Mouse (Mus musculus) kidney, embryonic 15.5 days (tissue): Measurements from ENCODE around the gene Negr1. TPM values are rescaled to one million over a fixed set of nuclear protein-coding genes. Genes with fewer than 3 reads are reported as not detected.
A peak's percentile ranks its signal among the peaks of the same experiment; 100 is the strongest.

Source experiments
- ATAC-seq: fragments of 200-750 bp; cut with Nextera tagmentation; replicated peaks from 2 replicates; pipeline ENCODE4 v1.8.0; 2017; ENCODE audit warnings: moderate TSS enrichment; ENCODE audit not compliant: low FRiP score
- H3K27ac ChIP-seq: fragments of 300-500 bp; sonication (generic); 2 replicates; pipeline ENCODE4 v1.5.1; 2015; ENCODE audit warnings: mild to moderate bottlenecking, inconsistent platforms
- H3K27me3 ChIP-seq: fragments of 300-500 bp; sonication (generic); 2 replicates; pipeline ENCODE4 v1.6.1; 2015; ENCODE audit warnings: inconsistent platforms
- H3K36me3 ChIP-seq: fragments of 300-500 bp; sonication (generic); 2 replicates; pipeline ENCODE4 v1.6.1; 2015; ENCODE audit warnings: inconsistent platforms
- H3K4me1 ChIP-seq: fragments of 300-500 bp; sonication (generic); 2 replicates; pipeline ENCODE4 v1.6.1; 2015; ENCODE audit warnings: inconsistent platforms
- H3K4me2 ChIP-seq: fragments of 300-500 bp; sonication (generic); 2 replicates; pipeline ENCODE4 v1.6.1; 2015; ENCODE audit warnings: moderate library complexity, mild to moderate bottlenecking, inconsistent platforms
- H3K4me3 ChIP-seq: fragments of 300-500 bp; sonication (generic); replicated peaks from 2 replicates; pipeline ENCODE4 v1.5.1; 2015; ENCODE audit warnings: mild to moderate bottlenecking, inconsistent platforms
- H3K9ac ChIP-seq: fragments of 300-500 bp; sonication (generic); 2 replicates; pipeline ENCODE4 v1.6.1; 2015; ENCODE audit warnings: mild to moderate bottlenecking, inconsistent platforms
- H3K9me3 ChIP-seq: fragments of 300-500 bp; sonication (generic); replicated peaks from 2 replicates; pipeline ENCODE4 v1.6.1; 2016; ENCODE audit warnings: inconsistent platforms
- WGBS: fragments of 180-500 bp; shearing (Covaris S2); methylation state at CpG from one replicate; pipeline ENCODE4 v1.1.7; 2015; ENCODE audit warnings: mixed read lengths; 5-methylcytosine and 5-hydroxymethylcytosine counted together
- polyA plus RNA-seq: library from polyadenylated mRNA; unstranded; fragments of >200 nt; fragmentation: Nextera tagmentation; extraction: Ambion mirVana; gene quantifications from 2 replicates; pipeline ENCODE4 v1.2.1, GENCODE M21; 2015

The Negr1 gene
- polyA plus RNA-seq, 1 experiment from 2014 or later = 11.2 TPM

DNA sequence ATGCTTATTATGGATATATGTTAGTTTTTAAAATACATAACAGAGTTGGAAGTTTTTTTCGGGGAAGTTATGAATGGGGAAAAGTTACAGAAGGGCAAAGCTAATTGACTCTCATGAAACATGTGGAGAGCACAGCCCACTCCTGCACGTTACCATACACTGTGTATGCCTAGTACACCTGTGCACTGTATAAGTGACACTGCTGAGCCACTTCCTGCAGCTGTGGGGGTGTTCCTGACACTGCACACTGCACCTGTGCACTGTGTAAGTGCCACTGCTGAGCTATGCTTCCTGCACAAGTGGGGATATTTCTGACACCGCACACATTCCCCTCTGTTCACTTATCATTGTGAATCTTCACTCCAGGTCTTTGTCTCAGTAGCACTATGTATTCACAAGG lies 261.4 kb downstream of the Negr1 start:
- no peaks in the 10 kb centered on the region for H3K27me3 ChIP-seq
- peaks cover 1% of the 10 kb centered on the region; the same call in 1 of the 2 replicates for H3K4me1 ChIP-seq
- H3K36me3 ChIP-seq = no peaks in the 10 kb centered on the region
- H3K9ac ChIP-seq = no peak overlapping the region
- no peak overlapping the region for H3K27ac ChIP-seq
- ATAC-seq = no peak
- H3K4me3 ChIP-seq = no peak overlapping the region
- H3K4me2 ChIP-seq = no peak overlapping the region
- no peaks in the 10 kb centered on the region for H3K9me3 ChIP-seq
- whole genome bisulfite sequencing = 75% methylated on average over 3 of the region's 3 CpGs

- Histone ChIP-seq H3K36me3 (no peaks in the 10 kb centered on the region), H3K9ac (no peak overlapping the region), H3K4me1 (no peaks in the 10 kb centered on the region), H3K27ac (no peak overlapping the region), H3K27me3 (no peaks in the 10 kb centered on the region), H3K4me3 (no peak overlapping the region), H3K4me2 (no peak overlapping the region), H3K9me3 (no peaks in the 10 kb centered on the region)
- no peak for ATAC-seq
- 61% methylated on average over 3 of the region's 3 CpGs for WGBS
These were observed 272.3 kb downstream of the Negr1 start for GRCm38 (mm10) chr3:156833920-156834319.

DNA sequence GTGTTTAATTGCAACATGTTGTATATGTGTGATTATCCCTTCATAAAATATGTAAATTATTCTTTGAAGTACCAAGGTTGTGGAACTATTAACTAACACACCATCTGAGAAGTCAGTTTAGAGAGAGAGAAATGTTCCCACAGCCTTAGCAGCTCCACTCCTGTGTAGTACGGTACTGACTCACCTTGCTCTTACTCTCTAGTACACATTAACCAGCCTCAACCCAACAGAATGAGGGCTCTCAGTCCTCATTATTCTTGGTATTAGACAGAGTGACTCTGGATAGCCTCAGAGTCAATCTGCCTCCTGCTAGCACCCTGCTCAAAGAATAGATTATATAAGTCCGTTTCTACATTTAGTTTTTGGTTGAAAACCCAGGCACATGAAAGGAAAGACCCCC lies 277.0 kb downstream of the Negr1 start:
- no peaks in the 10 kb centered on the region for H3K27me3 ChIP-seq
- no peaks in the 10 kb centered on the region for H3K9me3 ChIP-seq
- no peak overlapping the region for H3K27ac ChIP-seq
- no peak overlapping the region for H3K9ac ChIP-seq
- no peaks in the 10 kb centered on the region for H3K36me3 ChIP-seq
- WGBS = 71% methylated on average over 2 of the region's 2 CpGs
- peak; percentile 93 for ATAC-seq
- no peaks in the 10 kb centered on the region for H3K4me1 ChIP-seq
- H3K4me2 ChIP-seq = no peak overlapping the region
- H3K4me3 ChIP-seq = no peak overlapping the region

DNA sequence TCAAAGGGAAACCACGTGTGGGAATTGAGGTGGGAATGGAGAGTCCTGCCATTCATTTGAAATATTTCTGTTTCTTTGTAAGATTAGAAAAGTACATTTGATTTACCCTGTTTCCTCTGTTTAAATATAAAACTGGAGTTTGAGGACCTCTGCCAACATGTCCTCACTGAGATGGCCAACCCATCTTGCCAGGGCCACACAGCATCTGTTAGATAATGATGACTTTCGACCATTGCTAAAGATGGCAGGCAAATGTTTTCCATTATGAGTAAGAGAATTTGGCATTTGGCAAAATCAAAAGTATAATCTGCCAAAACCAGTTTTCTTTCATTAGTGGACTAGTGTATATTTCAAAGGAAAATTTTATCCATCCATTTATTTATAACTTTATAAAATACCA lies 286.8 kb downstream of the Negr1 start:
- Histone ChIP-seq H3K4me2 (no peak overlapping the region), H3K27ac (no peak overlapping the region), H3K9me3 (no peaks in the 10 kb centered on the region), H3K4me1 (no peaks in the 10 kb centered on the region), H3K27me3 (no peaks in the 10 kb centered on the region), H3K9ac (no peak overlapping the region), H3K4me3 (no peak overlapping the region), H3K36me3 (no peaks in the 10 kb centered on the region)
- WGBS = 83% methylated on average over 2 of the region's 2 CpGs
- no peak for ATAC-seq

- Histone ChIP-seq H3K27me3 (no peaks in the 10 kb centered on the region), H3K4me3 (no peak overlapping the region), H3K9me3 (no peaks in the 10 kb centered on the region), H3K36me3 (no peaks in the 10 kb centered on the region), H3K4me2 (no peak overlapping the region), H3K4me1 (no peaks in the 10 kb centered on the region), H3K9ac (no peak overlapping the region), H3K27ac (no peak overlapping the region)
- WGBS = 71% methylated on average over 3 of the region's 3 CpGs
- ATAC-seq = no peak
These were observed 290.3 kb downstream of the Negr1 start for GRCm38 (mm10) chr3:156851921-156852320.

DNA sequence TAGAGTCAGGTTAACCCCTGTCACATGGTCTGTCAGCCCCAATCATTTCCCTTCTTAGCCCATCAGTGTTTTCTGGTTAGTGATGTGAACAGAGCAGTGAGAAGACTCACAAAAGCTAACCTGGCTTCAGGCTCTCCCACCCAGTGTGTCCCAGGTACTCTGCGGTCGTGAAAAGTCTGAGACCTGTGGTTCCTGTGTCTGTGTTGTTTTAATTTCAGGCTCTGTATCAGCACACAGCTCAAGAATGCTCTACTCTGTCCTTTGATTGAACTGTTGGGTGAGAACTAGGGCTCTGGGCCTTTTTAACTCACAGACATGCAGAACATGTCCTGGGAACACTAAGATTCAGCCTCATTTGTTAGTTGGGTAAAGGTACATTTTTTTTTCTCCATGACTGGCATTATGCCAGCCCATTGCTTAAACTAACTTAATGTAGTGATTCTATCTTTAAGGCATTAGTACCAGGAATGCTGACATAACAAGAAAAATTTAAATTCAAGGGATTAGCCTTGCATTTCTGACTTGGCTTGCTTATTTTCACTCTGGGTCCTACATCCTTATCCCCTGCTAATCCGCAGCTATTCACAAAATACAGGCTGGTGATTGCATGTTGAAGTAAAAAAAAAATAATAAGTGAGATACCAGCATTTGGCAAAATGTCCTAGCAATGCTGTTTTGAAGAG lies 308.8 kb downstream of the Negr1 start:
- Histone ChIP-seq H3K4me3 (no peak overlapping the region), H3K9me3 (no peaks in the 10 kb centered on the region), H3K4me1 (0 out of 2 replicates have a peak, but pooled peaks cover 4% of the 10 kb centered on the region), H3K36me3 (no peaks in the 10 kb centered on the region), H3K9ac (no peak overlapping the region), H3K27ac (peak overlapping the region; percentile 66; the same call in 1 of the 2 replicates), H3K27me3 (no peaks in the 10 kb centered on the region), H3K4me2 (no peak overlapping the region)
- WGBS = 55% methylated on average over 3 of the region's 3 CpGs
- ATAC-seq = no peak; the same call in 1 of the 2 replicates

- H3K27ac ChIP-seq = no peak overlapping the region
- H3K4me2 ChIP-seq = no peak overlapping the region
- 48% methylated on average over 2 of the region's 2 CpGs for WGBS
- no peak overlapping the region for H3K9ac ChIP-seq
- no peaks in the 10 kb centered on the region for H3K9me3 ChIP-seq
- no peaks in the 10 kb centered on the region for H3K27me3 ChIP-seq
- no peak for ATAC-seq
- no peaks in the 10 kb centered on the region for H3K36me3 ChIP-seq
- 0 out of 2 replicates have a peak, but pooled peaks cover 4% of the 10 kb centered on the region for H3K4me1 ChIP-seq
- H3K4me3 ChIP-seq = no peak overlapping the region
These were observed 309.3 kb downstream of the Negr1 start for GRCm38 (mm10) chr3:156870922-156871257.

DNA sequence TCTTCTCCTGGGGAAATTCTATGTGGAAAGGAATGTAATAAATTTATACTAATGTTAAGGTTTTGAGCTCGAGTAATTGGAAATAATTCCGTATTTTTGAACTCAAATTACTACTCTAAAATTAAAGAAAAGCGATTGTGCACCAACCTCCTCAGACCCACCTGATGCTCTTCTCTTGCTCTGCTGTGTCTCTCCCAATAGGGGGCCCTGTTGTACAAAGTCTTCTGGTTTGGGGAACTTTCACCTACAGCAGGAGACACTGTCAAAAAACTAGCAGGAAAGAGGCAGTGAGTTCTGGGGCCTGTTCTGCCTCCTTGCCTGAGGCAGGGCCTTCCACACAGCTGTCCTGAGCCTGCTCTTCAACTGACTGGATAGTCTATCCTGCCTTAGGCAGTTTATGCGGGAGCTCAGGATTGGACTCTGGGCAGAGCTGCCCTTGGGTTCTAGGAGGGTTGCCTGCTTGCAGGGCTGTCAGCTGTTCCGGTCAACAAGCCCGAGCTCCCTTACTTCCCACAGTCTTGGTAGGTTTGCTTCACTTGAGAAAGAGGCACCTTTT lies 310.1 kb downstream of the Negr1 start:
- H3K36me3 ChIP-seq = no peaks in the 10 kb centered on the region
- no peak overlapping the region for H3K4me3 ChIP-seq
- 77% methylated on average over 6 of the region's 6 CpGs for WGBS
- no peaks in the 10 kb centered on the region for H3K27me3 ChIP-seq
- no peak overlapping the region for H3K27ac ChIP-seq
- peak; percentile 33; the same call in 1 of the 2 replicates for ATAC-seq
- H3K4me2 ChIP-seq = no peak overlapping the region
- no peak overlapping the region for H3K9ac ChIP-seq
- 0 out of 2 replicates have a peak, but pooled peaks cover 4% of the 10 kb centered on the region for H3K4me1 ChIP-seq
- H3K9me3 ChIP-seq = no peaks in the 10 kb centered on the region

DNA sequence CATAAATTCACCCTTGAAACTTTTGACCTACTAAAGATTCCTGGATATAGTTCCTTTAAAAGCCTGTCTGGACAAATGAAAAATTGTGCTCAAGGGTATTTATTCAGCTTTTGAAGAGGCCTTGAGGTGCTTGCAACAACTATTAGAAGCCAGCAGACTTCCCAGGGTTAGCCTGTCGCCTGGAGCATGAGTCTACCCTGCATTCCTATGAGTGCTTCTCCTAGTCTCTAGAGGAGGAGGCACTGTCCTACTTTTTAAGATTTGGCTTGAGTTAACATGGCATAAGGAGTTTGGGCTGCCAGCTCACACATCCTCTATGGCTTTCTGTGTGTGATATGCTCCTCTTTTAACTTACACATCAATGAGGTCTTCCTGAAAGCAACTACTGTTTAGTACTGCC lies 315.0 kb downstream of the Negr1 start:
- no peaks in the 10 kb centered on the region for H3K36me3 ChIP-seq
- no peaks in the 10 kb centered on the region for H3K4me1 ChIP-seq
- no peaks in the 10 kb centered on the region for H3K27me3 ChIP-seq
- H3K4me2 ChIP-seq = no peak overlapping the region
- no peak overlapping the region for H3K4me3 ChIP-seq
- no peak overlapping the region for H3K27ac ChIP-seq
- no peak overlapping the region for H3K9ac ChIP-seq
- ATAC-seq = no peak
- 38% methylated on average over 1 of the region's 1 CpGs for WGBS
- H3K9me3 ChIP-seq = 0 out of 2 replicates have a peak, but pooled peaks cover 3% of the 10 kb centered on the region

GRCm38 (mm10) chr3:156882129-156882528 lies 320.5 kb downstream of the Negr1 start:
- no peaks in the 10 kb centered on the region for H3K27me3 ChIP-seq
- no peak overlapping the region for H3K27ac ChIP-seq
- no peak overlapping the region for H3K9ac ChIP-seq
- H3K4me1 ChIP-seq = no peaks in the 10 kb centered on the region
- WGBS = 70% methylated on average over 3 of the region's 3 CpGs
- H3K4me2 ChIP-seq = no peak overlapping the region
- no peak overlapping the region for H3K4me3 ChIP-seq
- no peaks in the 10 kb centered on the region for H3K36me3 ChIP-seq
- H3K9me3 ChIP-seq = 0 out of 2 replicates have a peak, but pooled peaks cover 3% of the 10 kb centered on the region
- ATAC-seq = no peak

DNA sequence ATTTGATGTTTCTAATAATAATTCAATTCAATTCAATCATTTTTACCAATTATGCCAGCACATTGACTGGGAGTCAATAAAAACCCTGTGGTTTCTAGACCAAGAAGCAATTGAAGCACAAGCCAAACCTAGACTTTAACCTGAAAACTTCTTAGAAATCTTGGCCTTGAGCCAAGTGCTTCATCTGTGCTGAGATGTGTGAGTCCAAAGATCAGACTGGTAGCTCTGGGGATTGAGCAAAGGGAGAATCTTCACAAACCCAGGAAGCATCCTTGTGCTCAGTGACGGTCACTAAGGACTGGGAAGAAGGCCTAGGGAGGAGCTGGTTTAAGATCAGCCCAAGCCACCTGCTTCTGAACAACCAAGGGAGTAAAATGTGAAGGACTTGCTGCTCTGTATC lies 322.3 kb downstream of the Negr1 start:
- Histone ChIP-seq H3K4me1 (no peaks in the 10 kb centered on the region), H3K4me3 (no peak overlapping the region), H3K9me3 (no peaks in the 10 kb centered on the region), H3K27me3 (no peaks in the 10 kb centered on the region), H3K27ac (no peak overlapping the region), H3K36me3 (no peaks in the 10 kb centered on the region), H3K9ac (no peak overlapping the region), H3K4me2 (no peak overlapping the region)
- 0 out of 2 replicates have a peak, but pooled peaks have one; percentile 54 for ATAC-seq
- 91% methylated on average over 1 of the region's 1 CpGs for WGBS

DNA sequence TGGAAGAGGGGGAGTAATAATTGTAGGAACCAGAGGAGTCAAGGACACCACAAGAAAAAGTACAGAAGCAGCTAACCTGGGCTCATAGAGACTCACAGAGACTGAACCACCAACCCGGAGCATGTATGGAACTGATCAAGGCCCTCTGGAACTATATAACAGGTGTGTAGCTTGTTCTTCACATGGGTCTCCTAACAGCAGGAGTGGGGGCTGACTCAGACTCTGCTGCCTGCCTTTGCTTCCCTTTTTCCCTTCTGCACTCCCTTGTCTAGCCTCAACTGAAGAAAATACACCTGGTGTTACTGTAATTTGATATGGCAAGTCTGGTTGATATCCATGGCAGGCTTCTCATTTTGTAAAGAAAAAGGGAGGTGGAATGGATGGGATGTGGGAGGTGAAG lies 324.1 kb downstream of the Negr1 start:
- Histone ChIP-seq H3K27me3 (no peaks in the 10 kb centered on the region), H3K27ac (no peak overlapping the region), H3K4me2 (no peak overlapping the region), H3K4me1 (no peaks in the 10 kb centered on the region), H3K4me3 (no peak overlapping the region), H3K9ac (no peak overlapping the region), H3K36me3 (no peaks in the 10 kb centered on the region), H3K9me3 (no peaks in the 10 kb centered on the region)
- 92% methylated on average over 1 of the region's 1 CpGs for WGBS
- ATAC-seq = no peak; the same call in 1 of the 2 replicates

DNA sequence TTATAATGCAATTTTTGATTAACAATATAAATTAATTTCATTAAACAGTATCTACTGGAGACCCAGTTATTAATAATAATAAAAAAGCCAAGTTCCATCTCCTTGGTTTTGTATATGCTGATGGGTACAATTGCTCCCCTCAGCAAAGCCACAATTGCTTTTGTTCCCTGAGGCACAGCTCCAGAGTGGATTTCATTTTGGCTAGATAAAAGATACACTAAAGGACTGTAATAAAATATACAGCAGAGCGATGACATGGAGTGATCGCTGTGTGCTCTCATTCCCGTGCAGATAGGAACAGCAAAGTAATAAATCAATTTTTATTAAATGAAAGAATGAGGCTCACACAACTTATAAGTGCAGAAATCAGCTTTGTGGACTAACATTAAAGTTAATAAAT lies 325.3 kb downstream of the Negr1 start:
- no peaks in the 10 kb centered on the region for H3K9me3 ChIP-seq
- H3K9ac ChIP-seq = no peak overlapping the region
- 67% methylated on average over 3 of the region's 3 CpGs for WGBS
- no peak overlapping the region for H3K4me3 ChIP-seq
- H3K4me1 ChIP-seq = no peaks in the 10 kb centered on the region
- no peak for ATAC-seq
- no peaks in the 10 kb centered on the region for H3K36me3 ChIP-seq
- no peak overlapping the region for H3K27ac ChIP-seq
- H3K27me3 ChIP-seq = no peaks in the 10 kb centered on the region
- no peak overlapping the region for H3K4me2 ChIP-seq
